Mouse (Mus musculus): Measurements from ENCODE around the gene Llgl1. TPM values are rescaled to one million over a fixed set of nuclear protein-coding genes. Genes with fewer than 3 reads are reported as not detected.

Gene Llgl1
- 51.7 and 53.2 TPM in 2 replicates for polyA plus RNA-seq (2015; fragmentation: Nextera tagmentation; extraction: Ambion mirVana)

DNA sequence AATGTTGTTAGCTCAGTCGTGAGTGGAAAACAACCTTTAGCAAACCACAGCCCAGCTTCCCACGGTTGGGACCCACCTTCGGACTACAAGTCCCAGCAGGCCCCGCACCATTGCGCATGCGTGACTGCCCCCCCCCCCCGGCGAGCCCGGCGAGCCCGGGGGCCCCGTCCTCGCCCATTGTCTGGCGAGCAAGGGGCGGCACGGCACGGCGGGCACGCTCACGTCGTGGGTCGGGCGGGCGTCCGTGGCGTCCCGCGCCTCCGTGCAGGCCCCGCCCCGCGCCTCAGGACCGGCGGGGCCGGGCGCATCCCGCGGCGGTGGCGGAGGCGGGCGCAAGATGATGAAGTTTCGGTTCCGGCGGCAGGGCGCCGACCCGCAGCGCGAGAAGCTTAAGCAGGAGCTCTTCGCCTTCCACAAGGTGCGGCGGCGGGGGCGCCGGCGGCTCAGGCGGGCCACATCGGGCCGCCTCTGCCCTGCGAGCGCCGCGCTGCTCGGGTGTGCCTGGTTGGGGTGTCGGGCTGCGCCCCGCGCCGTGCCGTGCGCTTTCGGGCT, at the start of gene Llgl1:
TSS of gene Llgl1 (plus strand) at position 200 of the 552 bp plus-strand sequence.
- peak within 1 kb of the TSS; percentile 96 for H3K4me3 ChIP-seq
- no peaks in the 10 kb centered on the region for H3K9me3 ChIP-seq
- H3K4me2 ChIP-seq, result peak within 1 kb of the TSS; percentile 93
- WGBS, result under 1% methylated on average over 57 of the region's 73 CpGs
- peaks cover 50% of the 10 kb centered on the region for H3K4me1 ChIP-seq (replicated peaks)
- no peaks in the 10 kb centered on the region for H3K27me3 ChIP-seq
- peak within 1 kb of the TSS; percentile 94 for H3K9ac ChIP-seq
- peak within 1 kb of the TSS; percentile 91 for H3K27ac ChIP-seq (replicated peaks)
- peak; percentile 90 for ATAC-seq (ENCODE audit: low FRiP score, low read depth)
- no peaks in the 10 kb centered on the region for H3K36me3 ChIP-seq

DNA sequence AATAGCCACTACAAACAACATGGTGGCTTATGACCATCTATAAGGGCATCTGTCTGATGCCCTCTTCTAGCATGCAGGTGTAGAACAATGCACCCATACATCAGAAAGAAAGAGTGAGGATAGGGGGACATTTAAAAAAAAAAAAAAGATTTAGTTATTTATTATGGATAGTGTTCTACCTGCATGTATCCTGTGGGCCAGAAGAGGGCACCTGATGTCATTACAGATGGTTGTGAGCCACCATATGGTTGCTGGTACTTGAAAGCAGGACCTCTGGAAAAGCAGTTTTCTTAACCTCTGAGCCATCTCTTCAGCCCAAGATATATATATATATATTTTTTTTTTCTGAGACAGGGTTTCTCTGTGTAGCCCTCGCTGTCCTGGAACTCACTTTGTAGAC, 3.4 kb upstream of the Llgl1 start:
- Histone ChIP-seq H3K4me2 (no peak overlapping the region), H3K9me3 (no peaks in the 10 kb centered on the region), H3K4me1 (replicated peaks) (peaks cover 21% of the 10 kb centered on the region), H3K4me3 (no peak overlapping the region), H3K27ac (replicated peaks) (no peak overlapping the region), H3K27me3 (no peaks in the 10 kb centered on the region), H3K9ac (no peak overlapping the region), H3K36me3 (no peaks in the 10 kb centered on the region)
- WGBS, result 76% methylated on average over 1 of the region's 1 CpGs
- no peak for ATAC-seq (ENCODE audit: low FRiP score, low read depth)

DNA sequence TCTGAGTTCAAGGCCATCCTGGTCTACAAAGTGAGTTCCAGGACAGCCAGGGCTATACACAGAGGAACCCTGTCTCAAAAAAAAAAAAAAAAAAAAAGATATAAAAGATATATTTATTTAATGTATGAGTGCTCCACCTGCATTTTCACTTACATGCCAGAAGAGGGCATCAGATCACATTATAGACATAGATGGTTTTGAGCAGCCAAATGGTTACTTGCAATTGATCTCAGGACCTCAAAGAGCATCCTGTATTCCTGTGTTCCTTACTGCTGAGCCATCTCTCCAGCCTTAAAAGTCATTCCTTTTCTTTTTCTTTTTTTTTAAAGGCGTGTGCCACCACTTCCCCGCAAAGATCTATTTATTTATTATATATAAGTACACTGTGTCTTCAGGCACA, 2.0 kb upstream of the Llgl1 start:
- H3K9me3 ChIP-seq, result no peaks in the 10 kb centered on the region
- no peaks in the 10 kb centered on the region for H3K27me3 ChIP-seq
- H3K4me3 ChIP-seq, result no peak overlapping the region
- no peak for ATAC-seq (ENCODE audit: low FRiP score, low read depth)
- no peaks in the 10 kb centered on the region for H3K36me3 ChIP-seq
- no peak overlapping the region for H3K27ac ChIP-seq (replicated peaks)
- peaks cover 35% of the 10 kb centered on the region for H3K4me1 ChIP-seq (replicated peaks)
- no peak overlapping the region for H3K4me2 ChIP-seq
- 71% methylated on average over 2 of the region's 2 CpGs for WGBS
- H3K9ac ChIP-seq, result no peak overlapping the region

DNA sequence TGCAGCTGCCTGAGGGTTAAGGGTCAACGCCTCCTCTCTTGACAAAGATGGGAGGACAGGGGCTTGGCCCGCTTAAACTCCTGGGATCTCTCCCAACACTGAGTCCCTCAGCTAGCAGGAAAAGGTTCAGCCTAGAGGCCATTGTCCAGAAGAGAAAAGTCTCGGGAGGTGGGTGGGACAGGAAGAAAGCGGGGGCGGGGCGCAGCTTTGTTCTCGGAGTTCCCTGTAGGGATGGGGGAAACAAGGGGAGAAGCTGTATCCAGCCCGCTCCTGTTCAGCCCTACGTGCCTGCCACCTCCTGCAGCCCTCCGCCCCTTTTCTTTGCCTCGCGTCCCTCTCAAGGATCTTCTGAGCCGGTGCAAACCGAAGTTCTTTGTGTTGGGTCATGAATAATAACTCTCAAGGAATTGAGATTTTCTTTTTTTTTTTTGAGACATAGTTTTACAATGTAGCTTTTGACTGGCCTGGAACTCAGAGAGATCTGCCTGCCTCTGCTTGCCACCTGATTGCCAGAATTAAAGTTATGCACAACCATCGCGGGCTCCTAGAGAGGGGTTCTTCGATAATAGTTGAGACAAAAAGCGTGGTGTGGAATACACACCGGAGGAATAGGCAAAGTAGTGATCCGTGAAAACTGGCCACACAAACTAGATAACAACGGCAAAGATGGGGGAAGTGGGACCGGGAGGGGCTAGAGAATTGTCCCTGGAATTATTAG, 558 bp upstream of the Llgl1 start:
- H3K27ac ChIP-seq (replicated peaks), result peak overlapping the region; percentile 91
- peak; percentile 48 for ATAC-seq (ENCODE audit: low FRiP score, low read depth)
- no peaks in the 10 kb centered on the region for H3K9me3 ChIP-seq
- H3K4me2 ChIP-seq, result peak overlapping the region; percentile 93
- no peaks in the 10 kb centered on the region for H3K27me3 ChIP-seq
- peak overlapping the region; percentile 38 for H3K9ac ChIP-seq
- no peaks in the 10 kb centered on the region for H3K36me3 ChIP-seq
- peak overlapping the region; percentile 96 for H3K4me3 ChIP-seq
- under 1% methylated on average over 20 of the region's 22 CpGs for WGBS
- peaks cover 49% of the 10 kb centered on the region for H3K4me1 ChIP-seq (replicated peaks)

DNA sequence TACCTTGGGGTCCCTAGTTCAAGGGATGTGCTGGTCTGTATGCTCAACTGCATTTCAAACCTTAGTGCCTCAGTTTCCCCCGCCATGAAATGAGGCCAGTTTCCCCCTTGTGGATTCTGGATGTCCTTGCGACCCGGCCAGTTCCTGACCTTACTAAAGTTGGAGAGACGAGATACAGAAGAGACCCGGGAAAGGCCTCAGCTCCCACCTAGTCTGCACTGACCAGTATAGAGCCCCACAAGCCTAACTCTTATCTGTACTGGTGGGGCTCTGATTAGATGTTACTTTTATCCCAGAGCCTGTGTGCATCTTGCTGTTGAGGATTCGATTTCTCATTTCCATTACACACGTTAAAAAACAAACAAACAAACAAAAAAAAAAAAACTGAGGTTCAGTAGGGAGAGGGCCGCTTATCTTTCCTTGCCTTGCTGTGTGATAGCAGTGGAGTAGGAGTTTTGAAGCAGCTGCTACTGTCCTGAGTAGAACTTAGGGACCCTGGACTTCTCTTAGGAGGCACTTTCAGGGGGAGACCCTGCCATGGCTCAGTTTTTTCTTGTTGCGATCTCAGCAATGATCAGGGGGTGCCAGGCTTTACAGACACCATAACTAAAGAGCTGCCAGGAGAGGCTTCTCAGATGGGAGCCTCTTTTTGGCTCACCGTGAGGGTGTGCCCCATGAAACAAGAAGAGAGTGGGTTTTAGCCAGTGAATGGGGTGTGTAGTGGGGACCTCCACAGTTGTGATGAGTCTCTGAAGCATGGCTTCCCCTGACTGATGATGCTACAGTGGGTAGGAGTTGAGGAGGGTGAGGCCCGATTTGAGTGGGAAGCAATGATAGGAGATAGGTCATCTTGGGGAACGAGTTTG, 1.0 kb downstream of the Llgl1 start:
- H3K4me3 ChIP-seq, result peak overlapping the region; percentile 96
- peak overlapping the region; percentile 91 for H3K27ac ChIP-seq (replicated peaks)
- no peaks in the 10 kb centered on the region for H3K9me3 ChIP-seq
- H3K4me1 ChIP-seq (replicated peaks), result peaks cover 57% of the 10 kb centered on the region
- WGBS, result 19% methylated on average over 12 of the region's 12 CpGs
- H3K4me2 ChIP-seq, result peak overlapping the region; percentile 93
- peak overlapping the region; percentile 94 for H3K9ac ChIP-seq
- no peaks in the 10 kb centered on the region for H3K27me3 ChIP-seq
- H3K36me3 ChIP-seq, result 0 out of 2 replicates have a peak, but pooled peaks cover 2% of the 10 kb centered on the region
- ATAC-seq (ENCODE audit: low FRiP score, low read depth), result no peak

DNA sequence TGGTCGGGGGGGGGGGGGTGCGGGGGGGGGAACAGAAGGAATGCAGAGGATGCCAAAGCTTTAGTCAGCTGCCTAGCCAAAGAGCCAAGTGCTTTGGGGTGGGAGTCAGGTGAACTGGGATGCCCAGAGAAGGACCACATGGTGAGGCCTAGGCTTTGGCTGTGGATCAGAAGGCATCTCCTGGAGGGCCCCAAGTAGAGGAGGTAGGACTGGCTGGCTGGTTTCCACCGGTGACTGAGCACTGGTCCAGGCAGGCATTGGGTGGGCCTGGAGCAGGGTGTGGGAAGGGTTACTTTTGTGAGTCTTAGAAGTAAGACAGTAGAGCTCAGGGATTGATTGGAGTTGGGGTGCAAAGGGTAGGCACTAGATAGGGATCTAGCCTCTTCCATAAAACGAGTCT, 2.1 kb downstream of the Llgl1 start:
- Histone ChIP-seq H3K4me2 (peak overlapping the region; percentile 32; the same call in 1 of the 2 replicates), H3K9ac (no peak overlapping the region), H3K36me3 (peaks cover 12% of the 10 kb centered on the region), H3K4me1 (replicated peaks) (peaks cover 60% of the 10 kb centered on the region), H3K27me3 (no peaks in the 10 kb centered on the region), H3K27ac (replicated peaks) (no peak overlapping the region), H3K4me3 (no peak overlapping the region), H3K9me3 (no peaks in the 10 kb centered on the region)
- ATAC-seq (ENCODE audit: low FRiP score, low read depth), result no peak
- 88% methylated on average over 2 of the region's 4 CpGs for WGBS

DNA sequence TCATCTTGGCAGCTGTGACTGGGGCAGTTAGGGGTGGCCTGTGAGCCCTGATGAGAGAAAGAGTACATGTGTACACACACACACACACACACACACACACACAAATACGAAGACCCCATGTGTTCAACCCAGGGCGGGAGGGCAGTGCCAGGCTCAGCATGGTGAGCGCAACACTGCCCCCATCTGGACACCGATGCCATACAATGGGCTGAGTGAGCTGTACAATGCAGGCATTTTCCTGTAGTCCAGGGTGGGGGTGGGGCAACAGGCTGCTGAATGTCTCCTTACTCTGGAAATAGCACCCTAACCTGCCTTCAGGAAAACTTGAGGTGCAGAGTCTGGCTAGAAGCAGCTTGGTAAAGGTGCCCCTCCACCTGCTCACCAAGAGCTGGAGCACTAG, 3.6 kb downstream of the Llgl1 start:
- Histone ChIP-seq H3K9ac (no peak overlapping the region), H3K27ac (replicated peaks) (no peak overlapping the region), H3K4me2 (no peak overlapping the region), H3K4me1 (replicated peaks) (peaks cover 60% of the 10 kb centered on the region), H3K4me3 (no peak overlapping the region), H3K9me3 (no peaks in the 10 kb centered on the region), H3K36me3 (peaks cover 27% of the 10 kb centered on the region), H3K27me3 (no peaks in the 10 kb centered on the region)
- 12% methylated on average over 4 of the region's 4 CpGs for WGBS
- ATAC-seq (ENCODE audit: low FRiP score, low read depth), result no peak

DNA sequence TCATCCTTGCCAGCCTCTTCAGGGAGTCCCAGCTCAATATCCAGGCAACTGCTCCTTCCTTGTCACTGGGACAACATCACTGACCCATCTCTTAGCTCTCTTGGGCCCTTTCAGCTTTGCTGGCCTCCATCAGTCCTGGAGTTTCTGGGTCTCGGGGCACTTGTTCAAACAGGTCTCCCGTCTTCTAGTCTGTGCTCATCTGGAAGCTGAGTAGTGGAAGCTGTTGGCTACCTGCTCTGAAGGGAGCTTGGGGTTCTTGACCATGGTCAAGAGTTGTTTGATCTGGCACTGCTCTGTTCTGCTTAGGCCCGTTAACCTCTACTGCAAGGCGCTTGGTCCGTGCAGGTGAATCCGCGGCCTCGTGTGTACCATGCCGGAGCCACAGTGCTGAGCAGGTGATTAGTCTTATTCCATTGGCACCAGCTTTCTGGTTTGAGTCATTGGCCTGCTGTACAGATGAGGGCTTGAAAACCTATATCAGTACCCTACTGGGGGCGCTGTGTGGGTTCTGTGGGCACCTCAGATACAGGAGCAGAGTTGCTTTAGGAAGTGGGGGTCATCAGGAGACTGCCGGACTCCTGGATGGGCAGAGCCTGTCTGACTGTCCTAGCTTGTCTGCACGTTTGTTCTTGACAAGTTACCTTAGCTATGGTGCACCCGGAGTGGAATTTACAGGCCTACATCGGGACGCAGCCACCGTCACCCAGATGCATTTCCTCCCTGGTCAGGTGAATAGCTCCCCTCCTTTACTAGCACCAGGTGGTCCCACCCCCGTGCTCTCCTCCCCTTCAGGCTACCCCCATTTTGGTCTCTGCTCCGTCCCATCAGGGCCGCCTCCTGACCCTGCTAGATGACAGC, 4.7 kb downstream of the Llgl1 start:
- Histone ChIP-seq H3K27ac (replicated peaks) (no peak overlapping the region), H3K4me2 (no peak overlapping the region), H3K9me3 (no peaks in the 10 kb centered on the region), H3K27me3 (no peaks in the 10 kb centered on the region), H3K9ac (no peak overlapping the region), H3K4me1 (replicated peaks) (peaks cover 50% of the 10 kb centered on the region), H3K4me3 (no peak overlapping the region), H3K36me3 (peaks cover 38% of the 10 kb centered on the region)
- 92% methylated on average over 19 of the region's 19 CpGs for WGBS
- no peak for ATAC-seq (ENCODE audit: low FRiP score, low read depth)

DNA sequence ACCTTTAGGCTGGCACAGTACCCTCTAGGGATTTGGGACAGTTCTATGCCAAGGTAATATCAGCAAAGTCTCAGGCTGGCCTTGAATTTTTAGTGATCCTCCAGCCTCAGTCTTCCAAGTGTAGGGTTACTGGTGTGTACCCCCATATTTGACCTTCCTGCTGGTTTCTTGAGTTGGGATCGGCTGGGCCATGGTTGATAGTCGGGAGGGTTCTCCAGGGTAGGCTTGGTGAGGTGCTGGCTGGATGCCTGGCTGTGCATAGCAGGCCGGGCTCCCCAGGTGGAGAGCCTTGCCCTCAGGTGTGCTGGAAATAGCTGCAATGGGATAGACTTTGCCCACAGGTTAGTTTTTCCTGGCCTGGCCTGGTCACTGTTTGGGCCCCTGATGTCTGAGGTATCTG, 5.7 kb downstream of the Llgl1 start:
- Histone ChIP-seq H3K27ac (replicated peaks) (no peak overlapping the region), H3K9ac (no peak overlapping the region), H3K4me3 (no peak overlapping the region), H3K4me2 (no peak overlapping the region), H3K36me3 (peaks cover 48% of the 10 kb centered on the region), H3K4me1 (replicated peaks) (peaks cover 48% of the 10 kb centered on the region), H3K9me3 (no peaks in the 10 kb centered on the region), H3K27me3 (no peaks in the 10 kb centered on the region)
- WGBS, result 93% methylated on average over 3 of the region's 3 CpGs
- ATAC-seq (ENCODE audit: low FRiP score, low read depth), result no peak

DNA sequence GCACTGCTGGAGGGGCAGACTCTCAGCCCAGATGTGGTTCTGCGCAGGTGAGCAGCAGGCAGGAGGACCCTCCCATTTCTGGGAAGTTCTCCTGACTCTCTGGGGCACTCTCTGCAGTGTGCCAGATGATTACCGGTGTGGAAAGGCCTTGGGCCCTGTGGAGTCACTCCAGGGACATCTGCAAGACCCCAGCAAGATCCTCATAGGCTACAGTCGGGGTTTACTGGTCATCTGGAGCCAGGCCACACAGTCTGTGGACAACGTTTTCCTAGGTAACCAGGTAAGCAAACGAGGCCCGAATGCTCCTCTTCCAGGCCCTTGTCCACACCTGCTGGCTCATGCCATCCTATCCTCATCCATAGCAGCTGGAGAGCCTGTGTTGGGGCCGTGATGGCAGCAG, 6.6 kb downstream of the Llgl1 start:
- Histone ChIP-seq H3K27ac (replicated peaks) (no peak overlapping the region), H3K27me3 (no peaks in the 10 kb centered on the region), H3K36me3 (peaks cover 55% of the 10 kb centered on the region), H3K9me3 (no peaks in the 10 kb centered on the region), H3K9ac (no peak overlapping the region), H3K4me1 (replicated peaks) (peaks cover 40% of the 10 kb centered on the region), H3K4me3 (no peak overlapping the region), H3K4me2 (no peak overlapping the region)
- ATAC-seq (ENCODE audit: low FRiP score, low read depth), result no peak
- WGBS, result 89% methylated on average over 7 of the region's 7 CpGs

DNA sequence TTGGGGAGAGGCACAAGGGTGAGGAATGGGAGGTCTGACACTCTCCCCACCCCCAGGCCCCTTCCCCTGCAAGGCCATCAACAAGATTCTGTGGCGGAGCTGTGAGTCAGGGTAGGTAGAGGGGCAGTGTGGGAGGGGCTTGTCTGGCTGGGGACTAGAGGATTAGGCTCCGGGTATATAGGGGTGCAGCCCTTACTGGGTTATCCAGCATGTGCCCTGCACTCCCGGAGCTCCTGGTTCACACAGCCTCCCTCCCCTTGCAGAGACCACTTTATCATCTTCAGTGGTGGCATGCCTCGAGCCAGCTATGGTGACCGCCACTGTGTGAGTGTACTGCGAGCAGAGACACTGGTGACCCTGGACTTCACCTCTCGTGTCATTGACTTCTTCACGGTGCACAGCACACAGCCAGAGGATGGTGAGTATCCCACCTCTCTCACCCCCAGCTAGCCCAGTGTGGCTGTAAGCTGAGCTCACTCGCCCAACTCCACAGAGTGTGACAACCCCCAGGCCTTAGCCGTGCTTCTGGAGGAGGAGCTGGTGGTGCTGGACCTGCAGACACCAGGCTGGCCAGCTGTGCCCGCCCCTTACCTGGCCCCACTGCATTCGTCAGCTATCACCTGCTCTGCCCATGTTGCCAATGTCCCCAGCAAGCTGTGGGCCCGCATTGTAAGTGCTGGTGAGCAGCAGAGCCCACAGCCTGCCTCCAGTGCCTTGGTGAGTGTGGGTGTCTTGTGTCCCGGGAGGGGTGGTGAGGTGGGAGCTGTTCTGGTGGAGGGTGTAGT, 7.4 kb downstream of the Llgl1 start:
- Histone ChIP-seq H3K9me3 (no peaks in the 10 kb centered on the region), H3K27ac (replicated peaks) (no peak overlapping the region), H3K4me2 (no peak overlapping the region), H3K9ac (no peak overlapping the region), H3K27me3 (no peaks in the 10 kb centered on the region), H3K4me1 (replicated peaks) (peaks cover 32% of the 10 kb centered on the region), H3K4me3 (no peak overlapping the region), H3K36me3 (peaks cover 63% of the 10 kb centered on the region)
- whole genome bisulfite sequencing, result 88% methylated on average over 14 of the region's 14 CpGs
- ATAC-seq (ENCODE audit: low FRiP score, low read depth), result no peak

Data from hindbrain, embryonic 15.5 days (tissue).